Mouse (Mus musculus) E14TG2a.4 (cell line): ENCODE measurements around the gene Adamts9.

Experiments used
- CTCF ChIP-seq: conservative IDR thresholded peaks from 2 replicates; pipeline ENCODE4 v1.5.1; 2014; ENCODE audit warnings: low read length
- NANOG ChIP-seq: IDR thresholded peaks from 2 replicates; pipeline ENCODE4 v1.6.1; 2014; ENCODE audit warnings: borderline replicate concordance, low read length, mixed read lengths
- POU5F1 ChIP-seq: IDR thresholded peaks from 2 replicates; pipeline ENCODE4 v1.6.1; 2014; ENCODE audit warnings: low read length, borderline replicate concordance

DNA sequence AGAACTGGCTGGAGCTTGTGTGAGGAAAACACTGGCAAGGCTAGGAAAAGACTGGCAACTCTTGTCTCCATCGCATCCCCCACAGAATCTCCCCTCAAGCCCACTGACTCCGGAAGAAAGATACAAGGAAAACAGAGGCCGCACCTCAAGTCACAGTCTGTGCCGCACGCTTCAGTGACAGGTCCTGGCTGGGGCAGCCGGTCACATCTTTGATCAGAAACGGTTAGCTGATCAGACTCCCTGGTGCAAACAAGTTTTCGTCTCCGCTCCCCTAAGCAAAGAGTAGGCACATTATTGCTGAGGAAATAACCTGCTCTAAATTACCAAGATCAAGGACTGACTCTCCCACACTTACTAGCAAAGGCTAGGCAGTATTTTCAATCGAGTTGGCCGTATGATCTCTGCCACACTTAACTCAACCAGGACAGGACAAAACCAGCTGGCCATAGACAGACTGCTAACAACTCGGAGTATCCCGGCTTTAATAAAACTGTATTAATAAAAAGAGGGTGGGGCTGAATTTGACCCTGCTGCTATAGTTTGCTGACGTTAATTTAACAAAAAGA, 63.5 kb downstream of the Adamts9 start:
- TF ChIP-seq CTCF, result no peak
- no peak for TF ChIP-seq POU5F1
- TF ChIP-seq NANOG, result no peak
